Mouse (Mus musculus): ENCODE measurements at regions not wholly inside any gene's neighbourhood (a gene's known extent, or its start where the extent isn't known, plus 50 kb on each side); places are given as distances from the start of the nearest gene placed in this dataset.

DNA sequence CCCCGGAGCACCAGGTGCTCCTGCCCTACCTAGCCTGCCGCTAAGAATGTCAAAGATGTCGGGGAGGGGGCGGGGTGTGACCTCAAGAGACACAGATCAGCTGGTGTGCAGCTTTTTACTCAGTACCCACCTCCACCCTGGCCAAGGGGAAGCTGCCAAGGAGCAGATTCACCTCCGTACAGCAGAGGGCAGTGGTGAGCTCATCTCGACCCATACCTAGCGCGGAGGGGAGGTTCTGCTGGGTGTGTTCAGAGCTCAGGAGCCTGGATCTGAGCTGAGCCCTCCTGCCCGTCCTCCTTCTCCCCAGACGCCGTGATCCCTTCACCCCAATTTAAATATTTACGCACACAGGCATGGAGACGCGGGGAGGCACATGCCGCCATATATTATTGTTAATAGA, 126.1 kb upstream of the Ces5a start:
- TF ChIP-seq POLR2A (IDR thresholded peaks at IDR 0.05; ENCODE audit: borderline replicate concordance, control insufficient read depth, low read depth, low read length) = no peak
- peak; percentile 64 for TF ChIP-seq CTCF (IDR thresholded peaks at IDR 0.05; ENCODE audit: control insufficient read depth, insufficient read depth, low read length)
